Mouse (Mus musculus) limb, embryonic 13.5 days (tissue): ENCODE data around the gene Psme1. TPM values are rescaled to one million over a fixed set of nuclear protein-coding genes. Genes with fewer than 3 reads are reported as not detected.

Experiments used
- ATAC-seq: fragments of 200-750 bp; cut with Nextera tagmentation; 2 replicates; pipeline ENCODE4 v1.8.0; 2017; ENCODE audit warnings: low read depth, moderate number of reproducible peaks, moderate TSS enrichment; ENCODE audit not compliant: low FRiP score
- H3K27ac ChIP-seq: fragments of 300-500 bp; sonication (generic); 2 replicates; pipeline ENCODE4 v1.5.1; 2015; ENCODE audit warnings: inconsistent platforms, mild to moderate bottlenecking, moderate library complexity
- H3K27me3 ChIP-seq: fragments of 300-500 bp; sonication (generic); 2 replicates; pipeline ENCODE4 v1.6.1; 2015; ENCODE audit warnings: mild to moderate bottlenecking, inconsistent platforms
- H3K36me3 ChIP-seq: fragments of 300-500 bp; sonication (generic); 2 replicates; pipeline ENCODE4 v1.6.1; 2015; ENCODE audit warnings: inconsistent platforms, mild to moderate bottlenecking, moderate library complexity
- H3K4me1 ChIP-seq: fragments of 300-500 bp; sonication (generic); 2 replicates; pipeline ENCODE4 v1.6.1; 2015; ENCODE audit warnings: inconsistent platforms
- H3K4me2 ChIP-seq: fragments of 300-500 bp; sonication (generic); replicated peaks from 2 replicates; pipeline ENCODE4 v1.6.1; 2015; ENCODE audit warnings: inconsistent platforms, mild to moderate bottlenecking, moderate library complexity
- H3K4me3 ChIP-seq: fragments of 300-500 bp; sonication (generic); 2 replicates; pipeline ENCODE4 v1.5.1; 2015; ENCODE audit warnings: moderate library complexity, mild to moderate bottlenecking, inconsistent platforms
- H3K9ac ChIP-seq: fragments of 300-500 bp; sonication (generic); 2 replicates; pipeline ENCODE4 v1.6.1; 2015; ENCODE audit warnings: mild to moderate bottlenecking, inconsistent platforms
- H3K9me3 ChIP-seq: fragments of 300-500 bp; sonication (generic); 2 replicates; pipeline ENCODE4 v1.6.1; 2016; ENCODE audit warnings: inconsistent platforms
- WGBS: fragments of 180-500 bp; shearing (Covaris S2); methylation state at CpG from one replicate; pipeline ENCODE4 v1.1.7; 2015; 5-methylcytosine and 5-hydroxymethylcytosine counted together
- polyA plus RNA-seq: library from polyadenylated mRNA; unstranded; fragments of >200 nt; fragmentation: Nextera tagmentation; extraction: Ambion mirVana; gene quantifications from 2 replicates; pipeline ENCODE4 v1.2.1, GENCODE M21; 2015

Psme1 gene
- polyA plus RNA-seq, 1 experiment from 2014 or later: 145 TPM

GRCm38 (mm10) chr14:55557587-55557986 is 20.3 kb upstream of the Psme1 start:
- H3K4me3 ChIP-seq: no peak overlapping the region
- WGBS: 88% methylated on average over 3 of the region's 3 CpGs
- no peak overlapping the region for H3K9ac ChIP-seq
- no peak overlapping the region for H3K4me2 ChIP-seq
- no peak overlapping the region for H3K27ac ChIP-seq
- no peaks in the 10 kb centered on the region for H3K9me3 ChIP-seq
- peaks cover 19% of the 10 kb centered on the region for H3K4me1 ChIP-seq
- H3K27me3 ChIP-seq: no peaks in the 10 kb centered on the region
- no peaks in the 10 kb centered on the region for H3K36me3 ChIP-seq
- no peak for ATAC-seq

DNA sequence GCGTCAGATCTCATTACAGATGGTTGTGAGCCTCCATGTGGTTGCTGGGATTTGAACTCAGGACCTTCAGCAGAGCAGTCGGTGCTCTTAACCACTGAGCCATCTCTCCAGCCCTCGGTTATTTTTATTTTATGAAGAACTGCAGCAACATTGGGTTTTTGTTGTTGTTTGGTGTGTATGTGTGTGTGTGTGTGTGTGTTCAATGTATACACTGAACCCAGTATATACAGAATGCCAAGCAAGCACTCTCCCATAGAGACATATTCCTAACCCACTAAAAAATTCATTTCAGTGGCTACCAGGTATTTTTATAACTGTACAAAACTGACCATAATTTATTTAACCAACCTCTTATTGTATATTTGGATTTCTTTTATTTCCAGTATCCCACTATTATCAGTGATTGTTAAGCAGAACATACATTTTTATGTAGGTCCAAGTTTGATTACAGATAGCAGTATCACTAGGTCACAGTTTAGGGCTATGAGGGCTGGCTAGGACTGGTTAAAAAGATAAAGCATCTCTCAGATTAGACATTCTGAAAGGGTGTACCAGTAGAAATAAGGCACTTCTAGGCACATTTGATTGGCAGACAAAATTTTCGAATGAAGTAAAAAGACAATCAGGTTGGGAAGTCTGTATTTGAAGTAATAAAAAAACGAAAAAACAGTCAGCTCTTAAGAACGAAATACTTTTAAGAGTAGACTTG is 19.0 kb upstream of the Psme1 start:
- no peak overlapping the region for H3K27ac ChIP-seq

GRCm38 (mm10) chr14:55559799-55560201 is 18.1 kb upstream of the Psme1 start, which contains the start of gene Dcaf11:
TSS of gene Dcaf11 (plus strand) at chr14:55560006.
- Histone ChIP-seq H3K27ac (peak within 1 kb of the TSS; percentile 97), H3K4me3 (peak within 1 kb of the TSS; percentile 70), H3K27me3 (no peaks in the 10 kb centered on the region), H3K9ac (peak within 1 kb of the TSS; percentile 81), H3K4me2 (peak within 1 kb of the TSS; percentile 88), H3K36me3 (peaks cover 14% of the 10 kb centered on the region), H3K9me3 (no peaks in the 10 kb centered on the region), H3K4me1 (peaks cover 19% of the 10 kb centered on the region)
- under 1% methylated on average over 27 of the region's 27 CpGs for WGBS
- ATAC-seq: peak; percentile 75

More for the DNA sequence above, 19.0 kb upstream of the Psme1 start:
- Histone ChIP-seq H3K9me3 (no peaks in the 10 kb centered on the region), H3K4me2 (peak overlapping the region; percentile 88), H3K4me1 (peaks cover 19% of the 10 kb centered on the region), H3K4me3 (peak overlapping the region; percentile 70), H3K36me3 (peaks cover 7% of the 10 kb centered on the region), H3K27me3 (no peaks in the 10 kb centered on the region), H3K9ac (0 out of 2 replicates have a peak overlapping the region, but pooled peaks have one; percentile 81)
- ATAC-seq: no peak
- WGBS: 48% methylated on average over 6 of the region's 6 CpGs

- H3K36me3 ChIP-seq: peaks cover 20% of the 10 kb centered on the region
Measured at GRCm38 (mm10) chr14:55560202-55561073, 17.5 kb upstream of the Psme1 start, which contains the start of gene A730061H03Rik. TSS of gene A730061H03Rik (minus strand) at chr14:55560406.

GRCm38 (mm10) chr14:55561860-55562259 is 16.1 kb upstream of the Psme1 start:
- Histone ChIP-seq H3K27ac (no peak overlapping the region), H3K4me2 (peak overlapping the region; percentile 88), H3K4me1 (peaks cover 18% of the 10 kb centered on the region), H3K9me3 (no peaks in the 10 kb centered on the region), H3K9ac (0 out of 2 replicates have a peak overlapping the region, but pooled peaks have one; percentile 66), H3K27me3 (no peaks in the 10 kb centered on the region), H3K36me3 (peaks cover 35% of the 10 kb centered on the region), H3K4me3 (peak overlapping the region; percentile 70)
- ATAC-seq: no peak
- WGBS: 86% methylated on average over 10 of the region's 10 CpGs

More at GRCm38 (mm10) chr14:55560202-55561073, 17.5 kb upstream of the Psme1 start, which contains the start of gene A730061H03Rik:
- no peaks in the 10 kb centered on the region for H3K9me3 ChIP-seq
- ATAC-seq: peak; percentile 96
- H3K9ac ChIP-seq: peak within 1 kb of the TSS; percentile 81
- H3K27me3 ChIP-seq: no peaks in the 10 kb centered on the region
- under 1% methylated on average over 51 of the region's 51 CpGs for whole genome bisulfite sequencing
- peak within 1 kb of the TSS; percentile 88 for H3K4me2 ChIP-seq
- peak within 1 kb of the TSS; percentile 97 for H3K27ac ChIP-seq
- H3K4me3 ChIP-seq: peak within 1 kb of the TSS; percentile 70
- peaks cover 19% of the 10 kb centered on the region for H3K4me1 ChIP-seq

DNA sequence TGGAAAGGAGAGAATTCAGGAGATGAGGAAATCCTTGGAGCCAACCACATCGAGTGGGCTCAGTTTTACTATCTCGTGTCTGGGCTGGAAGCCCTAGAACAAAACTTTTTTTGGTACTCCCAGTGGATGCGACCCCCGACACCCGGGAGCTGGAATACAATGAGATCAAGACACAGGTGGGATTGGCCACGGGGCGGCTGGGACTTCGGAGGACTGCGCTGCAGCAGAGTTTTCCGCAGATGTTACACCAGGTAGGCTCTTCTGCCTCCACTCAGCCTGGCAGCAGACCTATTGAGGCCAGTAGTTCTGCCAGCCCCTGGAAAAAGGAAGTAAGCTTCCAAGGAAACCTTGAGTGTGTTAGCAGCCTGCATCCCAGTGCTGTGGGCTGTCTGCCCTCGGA is 14.7 kb upstream of the Psme1 start:
- no peak overlapping the region for H3K27ac ChIP-seq
- H3K4me3 ChIP-seq: no peak overlapping the region
- no peak for ATAC-seq
- 88% methylated on average over 11 of the region's 11 CpGs for WGBS
- H3K4me1 ChIP-seq: peaks cover 14% of the 10 kb centered on the region
- H3K36me3 ChIP-seq: peaks cover 48% of the 10 kb centered on the region
- H3K9ac ChIP-seq: no peak overlapping the region
- no peak overlapping the region for H3K4me2 ChIP-seq
- no peaks in the 10 kb centered on the region for H3K27me3 ChIP-seq
- no peaks in the 10 kb centered on the region for H3K9me3 ChIP-seq

DNA sequence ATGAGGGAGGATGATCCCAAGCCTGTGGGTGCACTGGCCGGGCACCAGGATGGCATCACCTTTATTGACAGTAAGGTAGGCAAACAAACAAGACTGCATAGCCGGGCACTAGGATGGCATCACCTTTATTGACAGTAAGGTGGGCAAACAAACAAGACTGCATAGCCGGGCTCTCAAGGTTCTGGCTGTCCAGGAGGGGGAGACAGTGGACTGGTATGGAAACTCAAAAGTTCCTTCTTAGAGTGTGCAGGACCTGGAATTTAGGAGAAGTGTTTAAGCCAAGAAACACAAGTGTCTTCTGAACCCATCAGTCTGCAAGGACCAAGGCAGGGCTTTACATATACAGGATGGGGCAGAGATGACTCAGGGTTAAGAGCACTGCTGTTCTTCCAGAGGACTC is 12.2 kb upstream of the Psme1 start:
- WGBS: 88% methylated on average over 3 of the region's 3 CpGs

GRCm38 (mm10) chr14:55567496-55567895 is 10.4 kb upstream of the Psme1 start:
- Histone ChIP-seq H3K4me3 (no peak overlapping the region), H3K27me3 (no peaks in the 10 kb centered on the region), H3K36me3 (peaks cover 71% of the 10 kb centered on the region), H3K9ac (no peak overlapping the region), H3K9me3 (no peaks in the 10 kb centered on the region), H3K27ac (no peak overlapping the region), H3K4me2 (no peak overlapping the region), H3K4me1 (no peaks in the 10 kb centered on the region)
- no peak for ATAC-seq
- 89% methylated on average over 3 of the region's 3 CpGs for WGBS

More for the DNA sequence above, 12.2 kb upstream of the Psme1 start:
- H3K9ac ChIP-seq: peak overlapping the region; percentile 13; the same call in 1 of the 2 replicates
- no peak for ATAC-seq
- no peak overlapping the region for H3K4me2 ChIP-seq
- peaks cover 71% of the 10 kb centered on the region for H3K36me3 ChIP-seq
- peaks cover 14% of the 10 kb centered on the region for H3K4me1 ChIP-seq
- no peaks in the 10 kb centered on the region for H3K27me3 ChIP-seq
- no peak overlapping the region for H3K4me3 ChIP-seq
- H3K27ac ChIP-seq: no peak overlapping the region
- no peaks in the 10 kb centered on the region for H3K9me3 ChIP-seq

- Histone ChIP-seq H3K36me3 (peaks cover 50% of the 10 kb centered on the region), H3K4me3 (no peak overlapping the region), H3K27ac (no peak overlapping the region), H3K4me1 (peaks cover 2% of the 10 kb centered on the region; the same call in 1 of the 2 replicates), H3K9me3 (no peaks in the 10 kb centered on the region), H3K9ac (no peak overlapping the region), H3K4me2 (no peak overlapping the region), H3K27me3 (no peaks in the 10 kb centered on the region)
- no peak for ATAC-seq
- WGBS: 93% methylated on average over 2 of the region's 2 CpGs
Measured at GRCm38 (mm10) chr14:55570588-55570987, 7.3 kb upstream of the Psme1 start.

DNA sequence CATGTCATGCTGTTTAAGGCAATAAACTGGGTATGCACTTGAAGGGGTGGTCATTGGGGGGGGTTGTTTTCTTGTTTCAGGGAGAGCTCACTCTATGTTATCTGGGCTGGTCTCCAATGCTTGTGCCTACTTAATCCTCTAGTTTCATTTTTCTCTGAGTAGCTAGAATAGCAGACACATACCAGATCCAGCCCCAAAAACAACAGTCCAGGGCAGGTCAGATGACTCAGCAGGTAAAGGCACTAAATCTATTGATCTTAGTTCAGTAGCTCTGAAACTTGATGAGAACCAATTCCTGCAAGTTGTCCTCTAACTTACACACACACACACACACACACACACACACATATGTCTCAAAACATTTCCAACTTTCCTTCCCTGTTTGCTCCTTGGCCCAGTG is 6.2 kb upstream of the Psme1 start:
- Histone ChIP-seq H3K27me3 (no peaks in the 10 kb centered on the region), H3K4me3 (no peak overlapping the region), H3K9ac (no peak overlapping the region), H3K4me2 (no peak overlapping the region), H3K4me1 (peaks cover 4% of the 10 kb centered on the region; the same call in 1 of the 2 replicates), H3K36me3 (peaks cover 38% of the 10 kb centered on the region), H3K27ac (no peak overlapping the region), H3K9me3 (no peaks in the 10 kb centered on the region)
- ATAC-seq: no peak

- 0 out of 2 replicates have a peak within 1 kb of the TSS, but pooled peaks have one; percentile 8 for H3K9ac ChIP-seq
- H3K4me3 ChIP-seq: peak within 1 kb of the TSS; percentile 21
- 75% methylated on average over 8 of the region's 8 CpGs for WGBS
- H3K27me3 ChIP-seq: no peaks in the 10 kb centered on the region
- H3K27ac ChIP-seq: no peak within 1 kb of the TSS
- H3K36me3 ChIP-seq: peaks cover 10% of the 10 kb centered on the region
- peak within 1 kb of the TSS; percentile 34; the same call in 1 of the 2 replicates for H3K4me2 ChIP-seq
- peak; percentile 53; the same call in 1 of the 2 replicates for ATAC-seq
- peaks cover 18% of the 10 kb centered on the region for H3K4me1 ChIP-seq
- no peaks in the 10 kb centered on the region for H3K9me3 ChIP-seq
Measured at GRCm38 (mm10) chr14:55575302-55575701, 2.6 kb upstream of the Psme1 start, which contains the start of gene Fitm1. TSS of gene Fitm1 (plus strand) at chr14:55575617.

GRCm38 (mm10) chr14:55575711-55576110 is 2.2 kb upstream of the Psme1 start:
- WGBS: 75% methylated on average over 13 of the region's 13 CpGs
- no peaks in the 10 kb centered on the region for H3K27me3 ChIP-seq
- H3K4me1 ChIP-seq: peaks cover 18% of the 10 kb centered on the region
- no peak for ATAC-seq
- no peaks in the 10 kb centered on the region for H3K9me3 ChIP-seq
- H3K9ac ChIP-seq: no peak overlapping the region
- peak overlapping the region; percentile 21 for H3K4me3 ChIP-seq
- H3K27ac ChIP-seq: no peak overlapping the region
- 0 out of 2 replicates have a peak overlapping the region, but pooled peaks have one; percentile 34 for H3K4me2 ChIP-seq
- peaks cover 11% of the 10 kb centered on the region for H3K36me3 ChIP-seq
